Mouse (Mus musculus): ENCODE measurements at regions not wholly inside any gene's neighbourhood (a gene's known extent, or its start where the extent isn't known, plus 50 kb on each side); places are given as distances from the start of the nearest gene placed in this dataset.

- H3K4me1 ChIP-seq (ENCODE audit: control insufficient read depth, insufficient read depth, low read length): no peaks in the 10 kb centered on the region
- H3K36me3 ChIP-seq (ENCODE audit: control insufficient read depth, insufficient read depth, low read length): no peaks in the 10 kb centered on the region
- H3K9me3 ChIP-seq (replicated peaks; ENCODE audit: control insufficient read depth, low read length): no peaks in the 10 kb centered on the region
- no peak overlapping the region for H3K27ac ChIP-seq (ENCODE audit: low read length)
- no peak overlapping the region for H3K4me3 ChIP-seq (replicated peaks; ENCODE audit: low read length)
- no peak overlapping the region for H3K4me2 ChIP-seq (ENCODE audit: low read depth, low read length)
- H3K27me3 ChIP-seq (ENCODE audit: control insufficient read depth, insufficient read depth, low read length): no peaks in the 10 kb centered on the region
- no peak for ATAC-seq (ENCODE audit: insufficient read depth, low FRiP score)
- WGBS: 36% methylated on average over 9 of the region's 9 CpGs
- no peak overlapping the region for H3K9ac ChIP-seq (ENCODE audit: low read length)
Observed at GRCm38 (mm10) chr9:115704249-115704648, 205.0 kb upstream of the Gadl1 start.

GRCm38 (mm10) chr9:115705761-115706160 lies 203.5 kb upstream of the Gadl1 start:
- Histone ChIP-seq H3K4me1 (ENCODE audit: control insufficient read depth, insufficient read depth, low read length) (no peaks in the 10 kb centered on the region), H3K9ac (ENCODE audit: low read length) (no peak overlapping the region), H3K27ac (ENCODE audit: low read length) (no peak overlapping the region), H3K36me3 (ENCODE audit: control insufficient read depth, insufficient read depth, low read length) (no peaks in the 10 kb centered on the region), H3K9me3 (replicated peaks; ENCODE audit: control insufficient read depth, low read length) (no peaks in the 10 kb centered on the region), H3K4me2 (ENCODE audit: low read depth, low read length) (no peak overlapping the region), H3K27me3 (ENCODE audit: control insufficient read depth, insufficient read depth, low read length) (no peaks in the 10 kb centered on the region), H3K4me3 (replicated peaks; ENCODE audit: low read length) (no peak overlapping the region)
- WGBS: 89% methylated on average over 6 of the region's 6 CpGs
- ATAC-seq (ENCODE audit: insufficient read depth, low FRiP score): no peak

- Histone ChIP-seq H3K4me1 (ENCODE audit: control insufficient read depth, insufficient read depth, low read length) (no peaks in the 10 kb centered on the region), H3K27me3 (ENCODE audit: control insufficient read depth, insufficient read depth, low read length) (no peaks in the 10 kb centered on the region), H3K4me2 (ENCODE audit: low read depth, low read length) (no peak overlapping the region), H3K9me3 (replicated peaks; ENCODE audit: control insufficient read depth, low read length) (no peaks in the 10 kb centered on the region), H3K36me3 (ENCODE audit: control insufficient read depth, insufficient read depth, low read length) (no peaks in the 10 kb centered on the region), H3K9ac (ENCODE audit: low read length) (no peak overlapping the region), H3K4me3 (replicated peaks; ENCODE audit: low read length) (no peak overlapping the region), H3K27ac (ENCODE audit: low read length) (peak overlapping the region; percentile 66)
- ATAC-seq (ENCODE audit: insufficient read depth, low FRiP score): peak; percentile 91
- WGBS: 23% methylated on average over 8 of the region's 8 CpGs
Observed at GRCm38 (mm10) chr9:115708199-115708934, 200.9 kb upstream of the Gadl1 start.

GRCm38 (mm10) chr9:115710039-115710739 lies 199.1 kb upstream of the Gadl1 start:
- Histone ChIP-seq H3K27me3 (ENCODE audit: control insufficient read depth, insufficient read depth, low read length) (no peaks in the 10 kb centered on the region), H3K4me1 (ENCODE audit: control insufficient read depth, insufficient read depth, low read length) (no peaks in the 10 kb centered on the region), H3K9me3 (replicated peaks; ENCODE audit: control insufficient read depth, low read length) (no peaks in the 10 kb centered on the region), H3K9ac (ENCODE audit: low read length) (no peak overlapping the region), H3K4me2 (ENCODE audit: low read depth, low read length) (no peak overlapping the region), H3K27ac (ENCODE audit: low read length) (no peak overlapping the region), H3K36me3 (ENCODE audit: control insufficient read depth, insufficient read depth, low read length) (no peaks in the 10 kb centered on the region), H3K4me3 (replicated peaks; ENCODE audit: low read length) (no peak overlapping the region)
- ATAC-seq (ENCODE audit: insufficient read depth, low FRiP score): no peak
- 80% methylated on average over 14 of the region's 14 CpGs for WGBS

- no peaks in the 10 kb centered on the region for H3K36me3 ChIP-seq (ENCODE audit: control insufficient read depth, insufficient read depth, low read length)
- H3K4me3 ChIP-seq (replicated peaks; ENCODE audit: low read length): no peak overlapping the region
- H3K27me3 ChIP-seq (ENCODE audit: control insufficient read depth, insufficient read depth, low read length): no peaks in the 10 kb centered on the region
- H3K9me3 ChIP-seq (replicated peaks; ENCODE audit: control insufficient read depth, low read length): 0 out of 2 replicates have a peak, but pooled peaks cover 4% of the 10 kb centered on the region
- ATAC-seq (ENCODE audit: insufficient read depth, low FRiP score): no peak
- H3K9ac ChIP-seq (ENCODE audit: low read length): no peak overlapping the region
- no peak overlapping the region for H3K27ac ChIP-seq (ENCODE audit: low read length)
- H3K4me2 ChIP-seq (ENCODE audit: low read depth, low read length): no peak overlapping the region
- 95% methylated on average over 2 of the region's 2 CpGs for WGBS
- H3K4me1 ChIP-seq (ENCODE audit: control insufficient read depth, insufficient read depth, low read length): no peaks in the 10 kb centered on the region
Observed at GRCm38 (mm10) chr9:115720306-115720705, 188.9 kb upstream of the Gadl1 start.

- Histone ChIP-seq H3K9me3 (replicated peaks; ENCODE audit: control insufficient read depth, low read length) (0 out of 2 replicates have a peak, but pooled peaks cover 4% of the 10 kb centered on the region), H3K27me3 (ENCODE audit: control insufficient read depth, insufficient read depth, low read length) (no peaks in the 10 kb centered on the region), H3K4me3 (replicated peaks; ENCODE audit: low read length) (no peak overlapping the region), H3K4me2 (ENCODE audit: low read depth, low read length) (no peak overlapping the region), H3K9ac (ENCODE audit: low read length) (no peak overlapping the region), H3K4me1 (ENCODE audit: control insufficient read depth, insufficient read depth, low read length) (no peaks in the 10 kb centered on the region), H3K27ac (ENCODE audit: low read length) (no peak overlapping the region), H3K36me3 (ENCODE audit: control insufficient read depth, insufficient read depth, low read length) (no peaks in the 10 kb centered on the region)
- ATAC-seq (ENCODE audit: insufficient read depth, low FRiP score): no peak
- WGBS: 95% methylated on average over 2 of the region's 2 CpGs
Observed at GRCm38 (mm10) chr9:115720841-115721240, 188.4 kb upstream of the Gadl1 start.

- Histone ChIP-seq H3K9me3 (replicated peaks; ENCODE audit: control insufficient read depth, low read length) (0 out of 2 replicates have a peak, but pooled peaks cover 4% of the 10 kb centered on the region), H3K27me3 (ENCODE audit: control insufficient read depth, insufficient read depth, low read length) (no peaks in the 10 kb centered on the region), H3K27ac (ENCODE audit: low read length) (no peak overlapping the region), H3K4me2 (ENCODE audit: low read depth, low read length) (no peak overlapping the region), H3K9ac (ENCODE audit: low read length) (no peak overlapping the region), H3K4me1 (ENCODE audit: control insufficient read depth, insufficient read depth, low read length) (no peaks in the 10 kb centered on the region; the same call in 1 of the 2 replicates), H3K4me3 (replicated peaks; ENCODE audit: low read length) (no peak overlapping the region), H3K36me3 (ENCODE audit: control insufficient read depth, insufficient read depth, low read length) (no peaks in the 10 kb centered on the region)
- no peak for ATAC-seq (ENCODE audit: insufficient read depth, low FRiP score)
- WGBS: 57% methylated on average over 2 of the region's 2 CpGs
Observed at GRCm38 (mm10) chr9:115724063-115724462, 185.2 kb upstream of the Gadl1 start.

GRCm38 (mm10) chr9:115727361-115727760 lies 181.9 kb upstream of the Gadl1 start:
- Histone ChIP-seq H3K4me3 (replicated peaks; ENCODE audit: low read length) (no peak overlapping the region), H3K9me3 (replicated peaks; ENCODE audit: control insufficient read depth, low read length) (0 out of 2 replicates have a peak, but pooled peaks cover 4% of the 10 kb centered on the region), H3K27me3 (ENCODE audit: control insufficient read depth, insufficient read depth, low read length) (no peaks in the 10 kb centered on the region), H3K27ac (ENCODE audit: low read length) (no peak overlapping the region), H3K36me3 (ENCODE audit: control insufficient read depth, insufficient read depth, low read length) (no peaks in the 10 kb centered on the region), H3K4me1 (ENCODE audit: control insufficient read depth, insufficient read depth, low read length) (no peaks in the 10 kb centered on the region; the same call in 1 of the 2 replicates), H3K9ac (ENCODE audit: low read length) (no peak overlapping the region), H3K4me2 (ENCODE audit: low read depth, low read length) (no peak overlapping the region)
- 52% methylated on average over 5 of the region's 5 CpGs for WGBS
- no peak for ATAC-seq (ENCODE audit: insufficient read depth, low FRiP score)

- Histone ChIP-seq H3K4me3 (replicated peaks; ENCODE audit: low read length) (no peak overlapping the region), H3K36me3 (ENCODE audit: control insufficient read depth, insufficient read depth, low read length) (no peaks in the 10 kb centered on the region), H3K27me3 (ENCODE audit: control insufficient read depth, insufficient read depth, low read length) (no peaks in the 10 kb centered on the region), H3K27ac (ENCODE audit: low read length) (no peak overlapping the region), H3K9me3 (replicated peaks; ENCODE audit: control insufficient read depth, low read length) (no peaks in the 10 kb centered on the region), H3K4me2 (ENCODE audit: low read depth, low read length) (no peak overlapping the region), H3K9ac (ENCODE audit: low read length) (no peak overlapping the region), H3K4me1 (ENCODE audit: control insufficient read depth, insufficient read depth, low read length) (no peaks in the 10 kb centered on the region; the same call in 1 of the 2 replicates)
- 42% methylated on average over 6 of the region's 6 CpGs for WGBS
- peak; percentile 50; the same call in 1 of the 2 replicates for ATAC-seq (ENCODE audit: insufficient read depth, low FRiP score)
Observed at GRCm38 (mm10) chr9:115731557-115731956, 177.7 kb upstream of the Gadl1 start.
